Mouse (Mus musculus) CH12.LX (cell line): ENCODE data around the gene Dpagt1. TPM values are rescaled to one million over a fixed set of nuclear protein-coding genes. Genes with fewer than 3 reads are reported as not detected.

Experiments
- DNase-seq: peaks from one replicate; pipeline ENCODE4 v3.0.0-alpha.2; 2013; ENCODE audit errors: extremely low read depth
- H3K27ac ChIP-seq: 2 replicates; pipeline ENCODE4 v1.5.1; 2012; ENCODE audit warnings: low read depth, mild to moderate bottlenecking, control low read depth, moderate library complexity; ENCODE audit not compliant: insufficient read depth
- H3K27me3 ChIP-seq: replicated peaks from 2 replicates; pipeline ENCODE3; 2012; ENCODE audit warnings: inconsistent platforms
- H3K36me3 ChIP-seq, 2 experiments: replicated peaks in 1 of 2; 2 replicates each; pipeline versions ENCODE3 to v1.6.1; 2012; ENCODE audit warnings: inconsistent platforms in 1 of 2, low read length in 1 of 2, mild to moderate bottlenecking in 1 of 2, mixed read lengths in 1 of 2, moderate library complexity in 1 of 2; ENCODE audit not compliant: control insufficient read depth in 1 of 2, insufficient read depth in 1 of 2
- H3K4me1 ChIP-seq, 2 experiments: 2 replicates each; pipeline ENCODE4 v1.6.1; 2012; ENCODE audit warnings: inconsistent platforms in 1 of 2, moderate library complexity in 1 of 2; ENCODE audit not compliant: insufficient read depth in 2 of 2, control insufficient read depth in 1 of 2
- H3K4me2 ChIP-seq: 2 replicates; pipeline ENCODE4 v1.6.1; 2012; ENCODE audit warnings: low read depth, mild to moderate bottlenecking, control low read depth; ENCODE audit not compliant: poor library complexity, insufficient read depth, severe bottlenecking
- H3K4me3 ChIP-seq, 3 experiments: fragments of 150-350 bp in 1 of 3; sonication (generic) in 1 of 3; replicated peaks in 1 of 3; 2 replicates each; pipeline versions ENCODE3 to v1.5.1; 2011 to 2012; ENCODE audit warnings: low read depth in 2 of 3, low read length in 2 of 3, mild to moderate bottlenecking in 2 of 3, moderate library complexity in 2 of 3, control low read depth in 1 of 3, improper control_type of control experiment in 1 of 3, inconsistent platforms in 1 of 3, mixed read lengths in 1 of 3; ENCODE audit not compliant: poor library complexity in 1 of 3
- H3K79me2 ChIP-seq: replicated peaks from 2 replicates; pipeline ENCODE4 v1.6.1; 2012; ENCODE audit warnings: mild to moderate bottlenecking, moderate library complexity; ENCODE audit not compliant: control insufficient read depth, poor library complexity, insufficient read depth, severe bottlenecking; ENCODE audit errors: extremely low read depth
- H3K9ac ChIP-seq: 2 replicates; pipeline ENCODE4 v1.6.1; 2012; ENCODE audit warnings: low read depth, mild to moderate bottlenecking, control low read depth, moderate library complexity; ENCODE audit not compliant: insufficient read depth
- H3K9me3 ChIP-seq: replicated peaks from 2 replicates; pipeline ENCODE3; 2012; ENCODE audit warnings: low read length, inconsistent platforms, mixed read lengths
- BHLHE40 ChIP-seq: IDR thresholded peaks from 2 replicates; pipeline ENCODE4 v1.6.1; 2011; ENCODE audit warnings: mild to moderate bottlenecking, low read depth, low read length, improper control_type of control experiment
- CHD1 ChIP-seq: IDR thresholded peaks from 2 replicates; pipeline ENCODE4 v1.6.1; 2012; ENCODE audit warnings: low read depth, low read length, improper control_type of control experiment, inconsistent platforms
- CHD2 ChIP-seq: IDR thresholded peaks from 2 replicates; pipeline ENCODE4 v1.6.1; 2011; ENCODE audit warnings: low read length, improper control_type of control experiment
- CTCF ChIP-seq, 2 experiments: IDR thresholded peaks in 1 of 2; conservative IDR thresholded peaks in 1 of 2; 2 replicates each; pipeline ENCODE4 v1.5.1; 2011 to 2012; ENCODE audit warnings: low read depth in 2 of 2, low read length in 2 of 2, improper control_type of control experiment in 1 of 2, inconsistent platforms in 1 of 2, mild to moderate bottlenecking in 1 of 2, moderate library complexity in 1 of 2
- ELF1 ChIP-seq: IDR thresholded peaks from 2 replicates; pipeline ENCODE4 v1.6.1; 2014; ENCODE audit warnings: low read depth, mild to moderate bottlenecking, inconsistent platforms, low read length, improper control_type of control experiment
- ETS1 ChIP-seq: conservative IDR thresholded peaks from 2 replicates; pipeline ENCODE4 v1.6.1; 2012; ENCODE audit warnings: low read depth, mild to moderate bottlenecking, inconsistent platforms, low read length, improper control_type of control experiment, moderate library complexity
- GABPA ChIP-seq: IDR thresholded peaks from 2 replicates; pipeline ENCODE4 v1.6.1; 2012; ENCODE audit warnings: low read depth, low read length, improper control_type of control experiment, inconsistent platforms; ENCODE audit not compliant: insufficient replicate concordance
- IRF4 ChIP-seq: IDR thresholded peaks from 2 replicates; pipeline ENCODE4 v1.6.1; 2014; ENCODE audit warnings: low read depth, mild to moderate bottlenecking, inconsistent platforms, low read length, improper control_type of control experiment
- JUND ChIP-seq: conservative IDR thresholded peaks from 2 replicates; pipeline ENCODE4 v1.6.1; 2011; ENCODE audit warnings: low read depth, low read length, improper control_type of control experiment
- MEF2A ChIP-seq: IDR thresholded peaks from 2 replicates; pipeline ENCODE4 v1.6.1; 2014; ENCODE audit warnings: low read depth, mild to moderate bottlenecking, inconsistent platforms, low read length, improper control_type of control experiment, borderline replicate concordance
- MXI1 ChIP-seq: IDR thresholded peaks from 2 replicates; pipeline ENCODE4 v1.6.1; 2011; ENCODE audit warnings: mild to moderate bottlenecking, low read depth, low read length, improper control_type of control experiment
- MYC ChIP-seq: IDR thresholded peaks from 2 replicates; pipeline ENCODE4 v1.6.1; 2011; ENCODE audit warnings: low read depth, mild to moderate bottlenecking, improper control_type of control experiment, low read length
- NELFE ChIP-seq: IDR thresholded peaks from 2 replicates; pipeline ENCODE4 v1.6.1; 2011; ENCODE audit warnings: low read depth, low read length, improper control_type of control experiment
- NRF1 ChIP-seq: IDR thresholded peaks from 2 replicates; pipeline ENCODE4 v1.6.1; 2014; ENCODE audit warnings: low read depth, mild to moderate bottlenecking, inconsistent platforms, low read length, improper control_type of control experiment, moderate library complexity
- PAX5 ChIP-seq: IDR thresholded peaks from 2 replicates; pipeline ENCODE4 v1.6.1; 2012; ENCODE audit warnings: low read length, inconsistent platforms, mixed read lengths
- POLR2A ChIP-seq: IDR thresholded peaks from 2 replicates; pipeline ENCODE4 v1.6.1; 2011; ENCODE audit warnings: low read depth, mild to moderate bottlenecking, improper control_type of control experiment, low read length
- POLR2AphosphoS2 ChIP-seq: IDR thresholded peaks from 2 replicates; pipeline ENCODE4 v1.6.1; 2011; ENCODE audit warnings: low read depth, low read length, improper control_type of control experiment
- SMC3 ChIP-seq: IDR thresholded peaks from 2 replicates; pipeline ENCODE4 v1.6.1; 2011; ENCODE audit warnings: low read depth, low read length, improper control_type of control experiment
- UBTF ChIP-seq: IDR thresholded peaks from 2 replicates; pipeline ENCODE4 v1.6.1; 2012; ENCODE audit warnings: low read depth, mild to moderate bottlenecking, inconsistent platforms, low read length, improper control_type of control experiment, moderate library complexity
- USF1 ChIP-seq: IDR thresholded peaks from 2 replicates; pipeline ENCODE4 v1.6.1; 2014; ENCODE audit warnings: low read depth, mild to moderate bottlenecking, inconsistent platforms, low read length, improper control_type of control experiment
- ZC3H11A ChIP-seq: IDR thresholded peaks from 2 replicates; pipeline ENCODE4 v1.6.1; 2012; ENCODE audit warnings: low read depth, mild to moderate bottlenecking, inconsistent platforms, low read length, improper control_type of control experiment
- ZKSCAN1 ChIP-seq: IDR thresholded peaks from 2 replicates; pipeline ENCODE4 v1.6.1; 2012; ENCODE audit warnings: low read depth, inconsistent platforms, low read length, improper control_type of control experiment, borderline replicate concordance
- dilution Hi-C: fragments of 300-500 bp; cut with MboI; formaldehyde crosslinking; loops from 2 replicates; pipeline ENCODE4 v1.14.3; 2020; ENCODE audit warnings: low sequenced_read_pairs; ENCODE audit not compliant: extremely low pct_unique_long_range_greater_than_20kb, extremely low pct_ligation_motif_present
- in situ Hi-C: fragments of 300-500 bp; cut with MboI; formaldehyde crosslinking; loops from 3 replicates; pipeline ENCODE4 v1.14.3; 2019; ENCODE audit warnings: low sequenced_read_pairs, low pct_ligation_motif_present, low pct_unique_long_range_greater_than_20kb, mixed read lengths
- polyA plus RNA-seq: library from polyadenylated mRNA; unstranded; fragments of >175 nt; gene quantifications from 2 replicates; pipeline ENCODE4 v1.2.1, GENCODE M21; 2012; ENCODE audit warnings: low read depth; ENCODE audit not compliant: insufficient read length
- total RNA-seq, 2 experiments: library from RNA; depleted of rRNA; stranded (reverse); fragments of 300-350 nt in 1 of 2; fragments of >200 nt in 1 of 2; gene quantifications; 2 replicates each; pipeline ENCODE4 v1.2.3; 2012 to 2014

Gene Dpagt1
- total and polyA plus RNA-seq, 3 experiments, result 8.5 to 41.7 (median 15.8) TPM

- TF ChIP-seq MEF2A (peak; percentile 54; the same call in 1 of the 2 replicates), PAX5 (no peak), CHD1 (no peak), JUND (no peak), IRF4 (peak; percentile 49), ZC3H11A (no peak), ZKSCAN1 (no peak), MYC (peak; percentile 100), NRF1 (peak; percentile 80), MXI1 (peak; percentile 98), GABPA (peak; percentile 37; the same call in 1 of the 2 replicates), POLR2AphosphoS2 (no peak), POLR2A (peak; percentile 62), SMC3 (no peak)
Observed at GRCm38 (mm10) chr9:44326371-44327063, 698 bp downstream of the Dpagt1 start (continued).

GRCm38 (mm10) chr9:44327064-44327711 is 1.4 kb downstream of the Dpagt1 start:
- dilution Hi-C loops, result no loop called here

GRCm38 (mm10) chr9:44327926-44328325 is 2.1 kb downstream of the Dpagt1 start:
- TF ChIP-seq USF1, result no peak
- no peak for TF ChIP-seq NRF1
- TF ChIP-seq IRF4, result no peak
- TF ChIP-seq ETS1, result no peak
- no peak for TF ChIP-seq MEF2A
- no peak for TF ChIP-seq POLR2A
- no peak for TF ChIP-seq ELF1
- no peak for TF ChIP-seq CTCF (conservative IDR thresholded peaks at IDR 0.05 in 1 of 2, IDR thresholded peaks at IDR 0.05 in 1 of 2; ENCODE audit: low read depth in 2 of 2, low read length in 2 of 2)

More at GRCm38 (mm10) chr9:44327064-44327711, 1.4 kb downstream of the Dpagt1 start:
- no peak for DNase-seq
- peaks cover 4 to 43% of the 10 kb centered on the region in 2 experiments for H3K4me1 ChIP-seq
- in situ Hi-C loops, result no loop called here
- peak overlapping the region; percentile 81 for H3K9ac ChIP-seq
- H3K27ac ChIP-seq, result peak overlapping the region; percentile 67
- H3K27me3 ChIP-seq, result peaks cover under 1% of the 10 kb centered on the region
- peaks cover 7% of the 10 kb centered on the region; the same call in 1 of the 2 replicates for H3K79me2 ChIP-seq
- peak overlapping the region; percentile 83 to 92 (median 85) for H3K4me3 ChIP-seq
- no peaks in the 10 kb centered on the region for H3K9me3 ChIP-seq
- H3K36me3 ChIP-seq, result peaks cover 21 to 40% of the 10 kb centered on the region in 2 experiments
- TF ChIP-seq POLR2AphosphoS2, result no peak
- TF ChIP-seq NRF1, result no peak
- TF ChIP-seq BHLHE40, result peak; percentile 32; the same call in 1 of the 2 replicates
- no peak for TF ChIP-seq UBTF
- TF ChIP-seq CHD2, result no peak
- TF ChIP-seq NELFE, result no peak
- no peak for TF ChIP-seq MYC
- H3K4me2 ChIP-seq, result peak overlapping the region; percentile 64

More at GRCm38 (mm10) chr9:44327926-44328325, 2.1 kb downstream of the Dpagt1 start:
- H3K27ac ChIP-seq, result no peak overlapping the region
- peak overlapping the region; percentile 64 for H3K4me2 ChIP-seq
- H3K4me3 ChIP-seq, result peak overlapping the region; percentile 83 to 92 (median 85)
- H3K27me3 ChIP-seq, result no peaks in the 10 kb centered on the region
- peak overlapping the region; percentile 81; the same call in 1 of the 2 replicates for H3K9ac ChIP-seq
- in situ Hi-C loops, result no loop called here
- dilution Hi-C loops, result no loop called here
- DNase-seq, result no peak
- no peaks in the 10 kb centered on the region for H3K9me3 ChIP-seq
- peaks cover 28 to 47% of the 10 kb centered on the region in 2 experiments for H3K36me3 ChIP-seq
- H3K4me1 ChIP-seq, result peaks cover 4 to 48% of the 10 kb centered on the region in 2 experiments
- H3K79me2 ChIP-seq, result peaks cover 7% of the 10 kb centered on the region; the same call in 1 of the 2 replicates
